Mouse (Mus musculus) forelimb bud, embryonic 11.5 days (tissue): ENCODE measurements around the gene Arid2.
"Not testable (repeated sequence)": the region's sequence is repeated elsewhere in the genome, so short reads cannot be mapped to it uniquely, and the experiment has no call there.

Experiments used
- DNase-seq: peaks from one replicate; pipeline ENCODE4 v3.0.0-alpha.2; 2012; ENCODE audit warnings: low read depth, low spot score

Arid2 gene

GRCm38 (mm10) chr15:96408717-96409121, 121.4 kb downstream of the Arid2 start:
- no peak for DNase-seq

GRCm38 (mm10) chr15:96418161-96418560, 130.8 kb downstream of the Arid2 start:
- no peak for DNase-seq

GRCm38 (mm10) chr15:96419920-96420319, 132.6 kb downstream of the Arid2 start:
- DNase-seq, result no peak

- no peak for DNase-seq
Observed at GRCm38 (mm10) chr15:96434202-96434601, 146.9 kb downstream of the Arid2 start.

GRCm38 (mm10) chr15:96441480-96441879, 154.2 kb downstream of the Arid2 start:
- not testable (repeated sequence) for DNase-seq

- no peak for DNase-seq
Observed at GRCm38 (mm10) chr15:96446785-96447184, 159.5 kb downstream of the Arid2 start.

- no peak for DNase-seq
Observed at GRCm38 (mm10) chr15:96448656-96449299, 161.5 kb downstream of the Arid2 start.

- DNase-seq, result no peak
Observed at GRCm38 (mm10) chr15:96453346-96453745, 166.0 kb downstream of the Arid2 start.
